Mouse (Mus musculus): ENCODE results near the gene Rnase1. TPM values are rescaled to one million over a fixed set of nuclear protein-coding genes. Genes with fewer than 3 reads are reported as not detected.

Gene Rnase1
- total and polyA plus RNA-seq, 2 experiments from 2014 or later, result 0.23 TPM; not detected in 1

GRCm38 (mm10) chr14:51145521-51145920, 1.1 kb downstream of the Rnase1 start:
- Histone ChIP-seq H3K4me3 (ENCODE audit: low read depth, low read length) (no peak overlapping the region), H3K36me3 (replicated peaks; ENCODE audit: control insufficient read depth, insufficient read depth, low read length) (no peaks in the 10 kb centered on the region), H3K4me2 (ENCODE audit: low read depth, low read length) (no peak overlapping the region), H3K27me3 (ENCODE audit: control insufficient read depth, insufficient read depth, low read length) (no peaks in the 10 kb centered on the region), H3K9ac (replicated peaks; ENCODE audit: low read depth, low read length) (no peak overlapping the region), H3K27ac (ENCODE audit: low read depth) (no peak overlapping the region), H3K9me3 (replicated peaks; ENCODE audit: control insufficient read depth, low read length) (no peaks in the 10 kb centered on the region), H3K4me1 (ENCODE audit: control insufficient read depth, insufficient read depth) (peaks cover 13% of the 10 kb centered on the region)
- ATAC-seq (ENCODE audit: insufficient read depth, low read depth) (no peak), DNase-seq (ENCODE audit: low spot score) (no peak)
- 74% methylated on average over 6 of the region's 6 CpGs for WGBS
- TF ChIP-seq EP300 (IDR thresholded peaks at IDR 0.05; ENCODE audit: low read depth), result no peak
- TF ChIP-seq CTCF (IDR thresholded peaks at IDR 0.05; ENCODE audit: low read depth), result no peak

- ATAC-seq (ENCODE audit: insufficient read depth, low read depth), result no peak
- H3K27ac ChIP-seq (ENCODE audit: low read depth), result no peak overlapping the region
- 94% methylated on average over 4 of the region's 4 CpGs for WGBS
These were observed 2.1 kb downstream of the Rnase1 start for GRCm38 (mm10) chr14:51144451-51144850.

GRCm38 (mm10) chr14:51143937-51144336, 2.6 kb downstream of the Rnase1 start:
- Histone ChIP-seq H3K9ac (replicated peaks; ENCODE audit: low read depth, low read length) (no peak overlapping the region), H3K9me3 (replicated peaks; ENCODE audit: control insufficient read depth, low read length) (no peaks in the 10 kb centered on the region), H3K4me3 (ENCODE audit: low read depth, low read length) (no peak overlapping the region), H3K4me2 (ENCODE audit: low read depth, low read length) (no peak overlapping the region), H3K36me3 (replicated peaks; ENCODE audit: control insufficient read depth, insufficient read depth, low read length) (no peaks in the 10 kb centered on the region), H3K27me3 (ENCODE audit: control insufficient read depth, insufficient read depth, low read length) (no peaks in the 10 kb centered on the region), H3K27ac (ENCODE audit: low read depth) (peak overlapping the region; percentile 12; the same call in 1 of the 2 replicates), H3K4me1 (ENCODE audit: control insufficient read depth, insufficient read depth) (peaks cover 13% of the 10 kb centered on the region)
- WGBS, result 34% methylated on average over 2 of the region's 2 CpGs
- TF ChIP-seq CTCF (IDR thresholded peaks at IDR 0.05; ENCODE audit: low read depth) (no peak), EP300 (IDR thresholded peaks at IDR 0.05; ENCODE audit: low read depth) (no peak)
- DNase-seq (ENCODE audit: low spot score) (no peak), ATAC-seq (ENCODE audit: insufficient read depth, low read depth) (no peak)

More at GRCm38 (mm10) chr14:51144451-51144850, 2.1 kb downstream of the Rnase1 start:
- H3K9me3 ChIP-seq (replicated peaks; ENCODE audit: control insufficient read depth, low read length), result no peaks in the 10 kb centered on the region
- no peaks in the 10 kb centered on the region for H3K27me3 ChIP-seq (ENCODE audit: control insufficient read depth, insufficient read depth, low read length)
- H3K4me1 ChIP-seq (ENCODE audit: control insufficient read depth, insufficient read depth), result peaks cover 13% of the 10 kb centered on the region
- no peak overlapping the region for H3K4me3 ChIP-seq (ENCODE audit: low read depth, low read length)
- no peak for DNase-seq (ENCODE audit: low spot score)
- TF ChIP-seq EP300 (IDR thresholded peaks at IDR 0.05; ENCODE audit: low read depth), result no peak
- no peak for TF ChIP-seq CTCF (IDR thresholded peaks at IDR 0.05; ENCODE audit: low read depth)
- H3K9ac ChIP-seq (replicated peaks; ENCODE audit: low read depth, low read length), result no peak overlapping the region
- H3K4me2 ChIP-seq (ENCODE audit: low read depth, low read length), result no peak overlapping the region
- no peaks in the 10 kb centered on the region for H3K36me3 ChIP-seq (replicated peaks; ENCODE audit: control insufficient read depth, insufficient read depth, low read length)

GRCm38 (mm10) chr14:51143287-51143686, 3.3 kb downstream of the Rnase1 start:
- DNase-seq (ENCODE audit: low spot score), result peak; percentile 31
- H3K4me2 ChIP-seq (ENCODE audit: low read depth, low read length), result no peak overlapping the region
- 27% methylated on average over 4 of the region's 4 CpGs for WGBS
- TF ChIP-seq EP300 (IDR thresholded peaks at IDR 0.05; ENCODE audit: low read depth), result peak; percentile 51; the same call in 1 of the 2 replicates
- TF ChIP-seq CTCF (IDR thresholded peaks at IDR 0.05; ENCODE audit: low read depth), result no peak
- no peaks in the 10 kb centered on the region for H3K9me3 ChIP-seq (replicated peaks; ENCODE audit: control insufficient read depth, low read length)
- no peaks in the 10 kb centered on the region for H3K27me3 ChIP-seq (ENCODE audit: control insufficient read depth, insufficient read depth, low read length)
- peaks cover 13% of the 10 kb centered on the region for H3K4me1 ChIP-seq (ENCODE audit: control insufficient read depth, insufficient read depth)
- H3K36me3 ChIP-seq (replicated peaks; ENCODE audit: control insufficient read depth, insufficient read depth, low read length), result no peaks in the 10 kb centered on the region
- peak overlapping the region; percentile 12; the same call in 1 of the 2 replicates for H3K27ac ChIP-seq (ENCODE audit: low read depth)
- no peak overlapping the region for H3K9ac ChIP-seq (replicated peaks; ENCODE audit: low read depth, low read length)
- peak; percentile 80 for ATAC-seq (ENCODE audit: insufficient read depth, low read depth)
- H3K4me3 ChIP-seq (ENCODE audit: low read depth, low read length), result no peak overlapping the region

GRCm38 (mm10) chr14:51142568-51142967, 4.0 kb downstream of the Rnase1 start:
- Histone ChIP-seq H3K9me3 (replicated peaks; ENCODE audit: control insufficient read depth, low read length) (no peaks in the 10 kb centered on the region), H3K27ac (ENCODE audit: low read depth) (no peak overlapping the region), H3K9ac (replicated peaks; ENCODE audit: low read depth, low read length) (no peak overlapping the region), H3K36me3 (replicated peaks; ENCODE audit: control insufficient read depth, insufficient read depth, low read length) (no peaks in the 10 kb centered on the region), H3K4me2 (ENCODE audit: low read depth, low read length) (no peak overlapping the region), H3K4me3 (ENCODE audit: low read depth, low read length) (no peak overlapping the region), H3K4me1 (ENCODE audit: control insufficient read depth, insufficient read depth) (peaks cover 13% of the 10 kb centered on the region), H3K27me3 (ENCODE audit: control insufficient read depth, insufficient read depth, low read length) (no peaks in the 10 kb centered on the region)
- DNase-seq (ENCODE audit: low spot score), result no peak
- 71% methylated on average over 3 of the region's 3 CpGs for WGBS
- ATAC-seq (ENCODE audit: insufficient read depth, low read depth), result no peak
- no peak for TF ChIP-seq CTCF (IDR thresholded peaks at IDR 0.05; ENCODE audit: low read depth)
- no peak for TF ChIP-seq EP300 (IDR thresholded peaks at IDR 0.05; ENCODE audit: low read depth)

GRCm38 (mm10) chr14:51142119-51142518, 4.5 kb downstream of the Rnase1 start:
- no peaks in the 10 kb centered on the region for H3K27me3 ChIP-seq (ENCODE audit: control insufficient read depth, insufficient read depth, low read length)
- 83% methylated on average over 4 of the region's 4 CpGs for WGBS
- no peak overlapping the region for H3K4me2 ChIP-seq (ENCODE audit: low read depth, low read length)
- no peak overlapping the region for H3K9ac ChIP-seq (replicated peaks; ENCODE audit: low read depth, low read length)
- H3K9me3 ChIP-seq (replicated peaks; ENCODE audit: control insufficient read depth, low read length), result no peaks in the 10 kb centered on the region
- H3K4me3 ChIP-seq (ENCODE audit: low read depth, low read length), result no peak overlapping the region
- TF ChIP-seq EP300 (IDR thresholded peaks at IDR 0.05; ENCODE audit: low read depth), result no peak
- TF ChIP-seq CTCF (IDR thresholded peaks at IDR 0.05; ENCODE audit: low read depth), result no peak
- H3K36me3 ChIP-seq (replicated peaks; ENCODE audit: control insufficient read depth, insufficient read depth, low read length), result no peaks in the 10 kb centered on the region
- H3K27ac ChIP-seq (ENCODE audit: low read depth), result no peak overlapping the region
- H3K4me1 ChIP-seq (ENCODE audit: control insufficient read depth, insufficient read depth), result peaks cover 13% of the 10 kb centered on the region
- ATAC-seq (ENCODE audit: insufficient read depth, low read depth), result no peak
- DNase-seq (ENCODE audit: low spot score), result no peak

Data from heart, postnatal 0 days (tissue).